Mouse (Mus musculus): Measurements from ENCODE around the gene Tgfbr2. TPM values are rescaled to one million over a fixed set of nuclear protein-coding genes. Genes with fewer than 3 reads are reported as not detected.
A peak's percentile ranks its signal among the peaks of the same experiment; 100 is the strongest.

The Tgfbr2 gene
- 7.5 and 7.8 TPM in 2 replicates for polyA plus RNA-seq (2016; fragmentation: Nextera tagmentation; extraction: Ambion mirVana)

DNA sequence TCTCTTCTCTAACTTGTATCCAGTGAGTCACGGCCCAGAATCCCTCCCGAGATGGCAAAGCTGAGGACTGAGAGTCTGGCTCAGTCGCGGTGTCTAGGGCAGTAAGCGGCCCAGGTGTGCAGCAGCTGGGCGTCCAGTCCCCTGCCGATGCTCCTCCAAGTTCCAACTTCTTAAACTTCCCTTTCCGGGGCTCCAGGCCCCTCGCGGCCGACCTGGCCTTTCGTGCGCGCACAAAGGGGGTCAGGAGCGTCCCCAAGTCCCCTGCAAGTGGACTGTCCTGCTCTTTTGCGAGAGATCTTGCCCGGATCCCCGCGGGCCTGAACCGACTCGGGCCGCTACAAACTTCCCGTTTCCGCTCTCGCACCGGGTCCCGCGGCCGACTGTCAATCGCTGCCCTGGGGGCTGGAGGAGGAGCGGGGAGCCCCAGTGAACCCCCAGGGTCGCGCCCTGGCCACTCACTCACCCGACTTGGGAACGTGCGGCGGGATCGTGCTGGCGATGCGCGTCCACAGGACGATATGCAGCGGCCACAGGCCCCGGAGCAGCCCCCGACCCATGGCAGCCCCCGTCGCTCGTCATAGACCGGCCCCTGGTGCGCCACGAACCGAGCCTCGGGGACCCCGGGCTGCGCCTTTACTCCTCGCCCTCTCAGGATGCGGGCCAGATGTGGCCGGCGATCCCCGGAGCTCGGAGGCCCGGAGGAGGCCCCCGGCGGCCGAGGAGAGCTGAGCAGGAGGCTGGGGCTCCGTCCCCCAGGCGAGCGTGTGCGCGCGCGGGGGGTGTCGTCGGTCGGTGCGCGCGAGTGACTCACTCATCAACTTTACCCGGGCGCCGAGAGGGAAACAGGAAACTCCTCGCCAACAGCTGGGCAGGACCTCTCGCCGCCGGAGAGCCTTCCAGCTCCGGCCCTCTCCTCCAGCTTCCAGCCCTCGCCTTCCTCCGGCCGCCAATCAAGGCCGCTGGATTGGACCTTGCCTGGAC, at the start of gene Tgfbr2:
Gene Tgfbr2 (minus strand): TSS at position 880 of the 981 bp plus-strand sequence.
- Histone ChIP-seq H3K27me3 (peaks cover 35% of the 10 kb centered on the region), H3K36me3 (replicated peaks) (no peaks in the 10 kb centered on the region), H3K9ac (peak within 1 kb of the TSS; percentile 68), H3K4me1 (peaks cover 21% of the 10 kb centered on the region), H3K4me2 (peak within 1 kb of the TSS; percentile 94), H3K4me3 (replicated peaks) (peak within 1 kb of the TSS; percentile 66), H3K9me3 (no peaks in the 10 kb centered on the region), H3K27ac (peak within 1 kb of the TSS; percentile 26; the same call in 1 of the 2 replicates)
- peak; percentile 79 for ATAC-seq (ENCODE audit: low FRiP score)
- under 1% methylated on average over 90 of the region's 90 CpGs for WGBS

DNA sequence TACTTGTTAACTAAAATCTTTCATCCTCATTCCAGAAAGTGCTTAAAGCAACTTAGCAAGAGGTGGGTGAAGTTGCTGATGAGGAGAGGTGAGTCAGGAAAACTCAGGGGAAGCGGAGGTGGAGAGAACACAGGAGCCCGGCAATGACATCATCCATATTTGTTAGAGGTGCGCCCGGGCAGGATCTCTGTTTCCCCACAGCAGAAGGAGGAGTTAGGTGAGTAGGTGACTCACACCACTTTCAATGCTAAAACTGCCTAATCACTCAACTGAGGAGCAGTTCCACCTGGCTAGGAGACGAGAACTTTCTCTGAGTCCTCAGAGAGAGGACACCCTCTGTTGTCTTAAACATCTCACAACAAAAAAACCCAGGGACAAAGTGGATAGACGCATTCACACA, 48.2 kb upstream of the Tgfbr2 start:
- Histone ChIP-seq H3K4me3 (replicated peaks) (no peak overlapping the region), H3K9ac (no peak overlapping the region), H3K4me2 (no peak overlapping the region), H3K27ac (no peak overlapping the region), H3K4me1 (no peaks in the 10 kb centered on the region; the same call in 1 of the 2 replicates), H3K9me3 (no peaks in the 10 kb centered on the region), H3K27me3 (0 out of 2 replicates have a peak, but pooled peaks cover 2% of the 10 kb centered on the region), H3K36me3 (replicated peaks) (no peaks in the 10 kb centered on the region)
- WGBS = 85% methylated on average over 6 of the region's 6 CpGs
- no peak for ATAC-seq (ENCODE audit: low FRiP score)

DNA sequence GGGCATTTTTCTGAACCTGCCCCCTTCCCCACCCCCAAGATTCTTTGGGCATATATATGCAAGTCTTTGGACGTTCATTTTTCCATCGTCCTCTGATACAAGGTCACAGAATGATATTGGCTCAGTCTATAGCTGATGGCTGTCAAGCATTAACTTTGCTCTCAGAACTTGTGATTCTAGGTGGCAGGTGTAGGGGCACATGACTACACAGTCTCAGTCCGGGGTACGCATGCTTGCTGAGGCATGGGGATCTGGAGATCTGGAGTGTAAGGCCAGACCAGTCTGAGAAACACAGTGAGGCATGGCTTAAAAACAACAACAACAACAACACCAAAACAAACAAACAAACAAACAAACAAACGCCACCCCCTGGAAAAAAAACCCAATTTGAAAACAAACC, 47.5 kb upstream of the Tgfbr2 start:
- Histone ChIP-seq H3K27me3 (no peaks in the 10 kb centered on the region), H3K36me3 (replicated peaks) (no peaks in the 10 kb centered on the region), H3K4me3 (replicated peaks) (no peak overlapping the region), H3K9me3 (no peaks in the 10 kb centered on the region), H3K4me1 (no peaks in the 10 kb centered on the region; the same call in 1 of the 2 replicates), H3K27ac (no peak overlapping the region), H3K4me2 (no peak overlapping the region), H3K9ac (no peak overlapping the region)
- no peak for ATAC-seq (ENCODE audit: low FRiP score)
- 89% methylated on average over 5 of the region's 5 CpGs for WGBS

DNA sequence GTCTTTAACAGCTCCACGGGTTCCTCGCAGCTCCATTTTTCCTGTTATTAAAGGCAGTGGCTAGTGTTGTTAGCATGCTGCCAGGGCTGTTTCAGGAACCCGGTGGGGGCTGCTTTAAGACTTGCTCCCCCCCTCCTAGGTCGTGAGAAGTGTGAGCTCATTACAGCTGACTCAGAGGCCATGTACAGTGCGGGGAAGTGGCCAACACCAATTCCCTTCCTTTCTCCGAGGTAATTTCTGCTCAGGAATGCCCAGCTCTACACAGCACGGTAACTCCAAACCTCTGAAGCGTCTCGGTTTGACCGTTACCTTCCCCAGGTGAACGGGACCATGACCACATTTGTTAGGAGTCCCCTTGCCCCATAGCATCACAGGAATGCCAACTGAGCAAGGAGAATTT, 46.8 kb upstream of the Tgfbr2 start:
- Histone ChIP-seq H3K27me3 (no peaks in the 10 kb centered on the region), H3K4me2 (no peak overlapping the region), H3K27ac (no peak overlapping the region), H3K36me3 (replicated peaks) (no peaks in the 10 kb centered on the region), H3K4me3 (replicated peaks) (no peak overlapping the region), H3K9ac (no peak overlapping the region), H3K4me1 (no peaks in the 10 kb centered on the region; the same call in 1 of the 2 replicates), H3K9me3 (no peaks in the 10 kb centered on the region)
- no peak for ATAC-seq (ENCODE audit: low FRiP score)
- 79% methylated on average over 11 of the region's 11 CpGs for WGBS

DNA sequence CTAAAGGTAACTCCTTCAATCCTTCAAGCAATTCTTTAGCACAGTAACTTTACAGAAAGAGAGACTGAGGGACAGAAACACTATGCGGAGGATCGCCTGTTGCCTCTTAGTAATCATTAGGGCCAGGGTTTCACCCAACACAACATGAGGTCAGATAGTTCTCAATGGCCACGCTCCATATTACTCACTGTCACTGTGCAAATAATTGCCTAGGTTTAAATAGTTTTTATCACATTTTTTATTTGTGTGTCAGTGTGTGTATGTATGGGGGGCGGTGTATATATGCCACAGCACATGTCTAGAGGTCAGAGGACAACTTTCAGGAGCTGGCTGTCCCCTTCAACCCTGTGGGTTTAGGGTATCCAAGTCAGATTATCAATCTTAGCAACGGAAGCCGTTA, 46.4 kb upstream of the Tgfbr2 start:
- H3K27me3 ChIP-seq = no peaks in the 10 kb centered on the region
- H3K4me2 ChIP-seq = no peak overlapping the region
- H3K9me3 ChIP-seq = no peaks in the 10 kb centered on the region
- no peak overlapping the region for H3K9ac ChIP-seq
- no peak overlapping the region for H3K27ac ChIP-seq
- H3K36me3 ChIP-seq (replicated peaks) = no peaks in the 10 kb centered on the region
- 86% methylated on average over 6 of the region's 6 CpGs for WGBS
- H3K4me1 ChIP-seq = no peaks in the 10 kb centered on the region; the same call in 1 of the 2 replicates
- ATAC-seq (ENCODE audit: low FRiP score) = no peak
- no peak overlapping the region for H3K4me3 ChIP-seq (replicated peaks)

DNA sequence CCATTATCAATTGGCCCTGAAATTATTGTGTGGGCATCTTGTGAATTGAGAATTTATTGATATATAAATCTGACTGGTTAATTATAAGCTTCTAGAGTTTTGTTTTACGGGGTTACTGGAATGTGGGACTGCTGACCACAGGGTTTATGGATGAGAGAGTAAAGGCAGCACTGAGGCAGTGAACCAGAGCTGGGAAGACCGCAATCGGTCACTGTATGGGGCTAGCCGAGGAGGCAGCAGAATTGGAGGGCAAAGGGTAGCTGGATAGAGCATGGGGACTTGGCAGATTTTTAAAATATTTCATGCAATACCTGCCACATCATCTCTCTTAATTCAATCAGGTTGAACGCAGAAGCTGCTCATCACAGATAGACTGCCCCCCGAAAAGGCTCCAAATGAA, 45.5 kb upstream of the Tgfbr2 start:
- Histone ChIP-seq H3K9ac (no peak overlapping the region), H3K4me1 (no peaks in the 10 kb centered on the region; the same call in 1 of the 2 replicates), H3K27ac (no peak overlapping the region), H3K4me2 (no peak overlapping the region), H3K4me3 (replicated peaks) (no peak overlapping the region), H3K9me3 (no peaks in the 10 kb centered on the region), H3K36me3 (replicated peaks) (no peaks in the 10 kb centered on the region), H3K27me3 (no peaks in the 10 kb centered on the region)
- ATAC-seq (ENCODE audit: low FRiP score) = no peak
- WGBS = over 99% methylated on average over 6 of the region's 6 CpGs

DNA sequence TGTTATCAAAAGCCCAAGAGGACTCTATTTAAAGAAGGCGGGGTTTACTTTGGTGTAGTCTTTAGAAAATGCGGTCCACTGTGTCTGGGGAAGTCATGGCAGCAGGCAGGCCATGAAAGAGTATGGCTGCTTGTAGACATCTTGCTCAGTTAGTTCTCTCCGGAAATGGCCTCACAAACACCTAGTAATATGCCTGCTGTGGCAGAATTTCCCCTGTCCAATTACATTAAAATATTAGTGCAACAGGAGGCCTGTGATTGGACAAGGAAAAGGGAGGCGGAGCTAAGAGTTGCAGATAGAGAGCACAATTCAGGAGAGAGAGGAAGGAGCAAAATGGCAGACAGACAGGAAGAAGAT, 45.0 kb upstream of the Tgfbr2 start:
- Histone ChIP-seq H3K4me3 (replicated peaks) (no peak overlapping the region), H3K4me1 (no peaks in the 10 kb centered on the region; the same call in 1 of the 2 replicates), H3K27ac (no peak overlapping the region), H3K9me3 (no peaks in the 10 kb centered on the region), H3K27me3 (no peaks in the 10 kb centered on the region), H3K9ac (no peak overlapping the region), H3K4me2 (no peak overlapping the region), H3K36me3 (replicated peaks) (no peaks in the 10 kb centered on the region)
- ATAC-seq (ENCODE audit: low FRiP score) = no peak
- WGBS = 88% methylated on average over 4 of the region's 4 CpGs

DNA sequence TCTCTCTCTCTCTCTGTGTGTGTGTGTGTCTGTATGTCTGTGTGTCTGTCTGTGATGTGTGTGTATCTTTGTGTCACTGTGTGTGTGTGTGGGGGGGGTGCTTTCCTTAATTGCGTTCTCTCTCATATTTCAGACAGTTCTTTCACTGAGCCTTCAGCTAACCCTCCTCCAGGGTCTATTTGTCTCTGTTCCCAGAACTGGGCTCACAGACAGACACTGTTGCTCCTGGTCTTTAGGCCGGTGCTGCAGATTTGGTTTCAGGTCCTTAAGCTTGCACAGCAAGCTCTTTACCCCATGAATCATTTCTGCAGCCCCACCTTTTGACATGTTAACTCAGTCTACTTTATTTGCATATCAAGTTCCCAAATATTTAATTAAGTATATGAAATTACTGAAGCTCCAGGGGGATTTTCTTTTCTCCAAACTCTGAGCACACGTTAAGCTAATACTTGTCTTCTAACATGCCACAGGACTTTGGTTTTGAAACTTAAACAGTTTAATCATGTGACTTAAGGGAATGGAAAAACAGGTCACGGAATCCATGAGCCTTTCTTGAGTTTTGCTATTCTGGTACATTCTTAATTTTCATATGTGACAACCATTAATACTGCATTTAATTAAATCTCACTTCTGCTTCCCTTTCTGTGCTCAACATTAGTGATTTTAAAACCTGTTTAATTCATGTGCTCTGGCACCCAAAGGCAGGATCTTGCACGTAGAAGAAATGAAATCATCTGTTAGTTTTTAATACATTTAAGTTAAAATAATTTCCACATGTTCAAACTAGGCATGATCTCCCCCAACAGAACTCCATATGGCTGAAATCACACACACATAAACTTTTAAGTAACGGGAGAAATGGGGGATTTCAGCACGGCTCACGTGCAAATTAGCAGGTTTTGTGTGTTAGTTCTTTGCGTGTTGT, 44.3 kb upstream of the Tgfbr2 start:
- Histone ChIP-seq H3K36me3 (replicated peaks) (no peaks in the 10 kb centered on the region), H3K27ac (peak overlapping the region; percentile 50; the same call in 1 of the 2 replicates), H3K9me3 (no peaks in the 10 kb centered on the region), H3K27me3 (no peaks in the 10 kb centered on the region), H3K4me3 (replicated peaks) (no peak overlapping the region), H3K9ac (no peak overlapping the region), H3K4me1 (no peaks in the 10 kb centered on the region; the same call in 1 of the 2 replicates), H3K4me2 (no peak overlapping the region)
- WGBS = 85% methylated on average over 9 of the region's 9 CpGs
- no peak for ATAC-seq (ENCODE audit: low FRiP score)

DNA sequence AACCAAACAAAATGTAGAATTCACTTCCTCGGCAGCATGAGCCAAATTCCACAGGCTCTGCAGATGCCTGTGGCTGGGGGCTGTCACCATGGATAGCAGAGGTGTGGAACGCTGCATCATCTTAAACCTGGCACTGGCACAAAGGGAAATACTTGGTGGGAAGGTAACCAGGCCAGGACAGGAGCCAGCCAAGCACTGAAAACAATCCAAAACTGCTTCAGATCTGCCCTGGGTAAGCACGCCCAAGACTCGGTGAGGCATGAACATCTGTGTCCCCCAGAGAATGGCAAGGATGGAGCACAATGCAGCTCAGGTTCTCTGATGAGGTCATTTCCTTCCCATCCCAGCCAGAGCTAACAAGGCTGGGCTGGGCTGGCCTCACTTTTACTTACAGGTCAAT, 43.6 kb upstream of the Tgfbr2 start:
- Histone ChIP-seq H3K4me2 (no peak overlapping the region), H3K9me3 (no peaks in the 10 kb centered on the region), H3K27me3 (no peaks in the 10 kb centered on the region), H3K4me3 (replicated peaks) (no peak overlapping the region), H3K9ac (no peak overlapping the region), H3K4me1 (peaks cover 3% of the 10 kb centered on the region), H3K27ac (peak overlapping the region; percentile 50; the same call in 1 of the 2 replicates), H3K36me3 (replicated peaks) (no peaks in the 10 kb centered on the region)
- WGBS = 49% methylated on average over 4 of the region's 4 CpGs
- peak; percentile 49; the same call in 1 of the 2 replicates for ATAC-seq (ENCODE audit: low FRiP score)

DNA sequence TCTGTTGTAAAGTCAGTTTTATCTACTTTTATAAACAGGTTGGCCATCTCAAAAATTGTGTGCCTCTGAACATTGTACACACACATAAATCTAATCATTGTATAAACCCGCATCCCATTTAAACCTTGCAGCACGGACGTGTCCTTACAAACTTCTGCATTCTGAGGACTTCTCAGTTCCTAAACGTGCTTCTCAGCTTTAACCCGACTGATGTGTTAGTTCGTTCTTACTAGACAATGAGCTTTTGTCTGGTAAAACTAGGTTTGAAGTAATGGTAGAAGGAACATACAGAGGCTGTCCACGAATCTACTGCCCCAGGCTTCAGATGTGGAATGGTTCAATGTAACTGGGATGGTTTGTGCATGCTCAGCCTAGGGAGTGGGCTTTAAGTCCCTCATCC, 41.9 kb upstream of the Tgfbr2 start:
- Histone ChIP-seq H3K9me3 (no peaks in the 10 kb centered on the region), H3K27me3 (no peaks in the 10 kb centered on the region), H3K27ac (no peak overlapping the region), H3K9ac (no peak overlapping the region), H3K4me2 (no peak overlapping the region), H3K4me3 (replicated peaks) (no peak overlapping the region), H3K36me3 (replicated peaks) (no peaks in the 10 kb centered on the region), H3K4me1 (peaks cover 16% of the 10 kb centered on the region)
- WGBS = 90% methylated on average over 7 of the region's 7 CpGs
- no peak for ATAC-seq (ENCODE audit: low FRiP score)

DNA sequence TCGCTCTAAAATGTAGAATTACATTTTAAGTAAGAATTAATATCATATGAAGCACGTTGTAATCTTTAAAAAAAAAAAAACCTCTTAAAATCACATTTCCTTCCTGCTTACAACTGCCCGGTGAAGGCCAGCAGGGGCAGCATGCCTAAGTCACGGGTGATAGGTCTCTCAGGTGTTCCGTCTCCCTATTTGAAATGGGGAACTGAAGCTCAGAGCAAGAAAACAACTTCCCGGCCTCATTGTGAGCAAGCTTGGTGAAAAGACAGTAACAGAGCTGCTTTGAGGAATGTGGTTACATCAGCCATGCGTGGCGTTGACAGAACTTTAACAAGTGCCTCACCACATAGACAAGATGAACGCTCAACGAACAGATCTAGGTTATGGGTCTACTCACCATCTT, 41.5 kb upstream of the Tgfbr2 start:
- 93% methylated on average over 10 of the region's 10 CpGs for WGBS
- no peaks in the 10 kb centered on the region for H3K9me3 ChIP-seq
- no peaks in the 10 kb centered on the region for H3K27me3 ChIP-seq
- no peak overlapping the region for H3K9ac ChIP-seq
- no peak overlapping the region for H3K4me3 ChIP-seq (replicated peaks)
- ATAC-seq (ENCODE audit: low FRiP score) = no peak
- no peaks in the 10 kb centered on the region for H3K36me3 ChIP-seq (replicated peaks)
- H3K27ac ChIP-seq = no peak overlapping the region
- no peak overlapping the region for H3K4me2 ChIP-seq
- peaks cover 16% of the 10 kb centered on the region for H3K4me1 ChIP-seq

DNA sequence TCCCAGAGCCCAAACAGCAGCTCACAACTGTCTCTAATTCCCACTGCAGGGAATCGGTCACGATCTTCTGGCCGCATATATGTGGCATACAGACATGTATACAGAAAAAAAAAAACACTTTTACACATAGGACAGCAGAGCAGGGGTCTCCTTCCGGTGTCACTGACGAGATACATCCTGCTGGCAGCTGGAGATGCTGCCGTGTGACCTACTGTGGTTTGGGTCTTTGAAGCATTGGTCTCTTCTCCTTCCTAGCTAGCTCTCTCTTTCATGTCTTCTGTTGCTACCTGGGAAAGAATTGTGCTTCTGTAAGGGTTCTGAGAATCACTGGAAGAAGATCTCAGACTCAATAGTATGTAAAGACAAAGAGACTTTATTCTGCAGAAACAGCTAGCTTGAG, 39.1 kb upstream of the Tgfbr2 start:
- H3K4me2 ChIP-seq = no peak overlapping the region
- H3K27me3 ChIP-seq = no peaks in the 10 kb centered on the region
- H3K4me3 ChIP-seq (replicated peaks) = no peak overlapping the region
- H3K36me3 ChIP-seq (replicated peaks) = no peaks in the 10 kb centered on the region
- ATAC-seq (ENCODE audit: low FRiP score) = no peak
- 82% methylated on average over 6 of the region's 6 CpGs for WGBS
- H3K4me1 ChIP-seq = peaks cover 16% of the 10 kb centered on the region
- no peaks in the 10 kb centered on the region for H3K9me3 ChIP-seq
- no peak overlapping the region for H3K9ac ChIP-seq
- no peak overlapping the region for H3K27ac ChIP-seq
